Mouse (Mus musculus) ovary, postnatal 10 days (tissue): ENCODE results near the gene Exoc2.

ENCODE experiments used
- DNase-seq: peaks from one replicate; pipeline ENCODE4 v3.0.0; 2022; ENCODE audit warnings: low spot score

Exoc2 gene

GRCm38 (mm10) chr13:30891223-30891622 is 82.7 kb downstream of the Exoc2 start:
- no peak for DNase-seq

- DNase-seq, result peak; percentile 30
Observed at GRCm38 (mm10) chr13:30888480-30888879, 85.4 kb downstream of the Exoc2 start.

- DNase-seq, result no peak
Observed at GRCm38 (mm10) chr13:30880310-30880709, 93.6 kb downstream of the Exoc2 start.

- no peak for DNase-seq
Observed at GRCm38 (mm10) chr13:30879871-30880270, 94.0 kb downstream of the Exoc2 start.

GRCm38 (mm10) chr13:30875825-30876224 is 98.1 kb downstream of the Exoc2 start:
- DNase-seq, result no peak

- DNase-seq, result no peak
Observed at GRCm38 (mm10) chr13:30873472-30873871, 100.4 kb downstream of the Exoc2 start.

- DNase-seq, result no peak
Observed at GRCm38 (mm10) chr13:30865486-30865885, 108.4 kb downstream of the Exoc2 start.

- DNase-seq, result no peak
Observed at GRCm38 (mm10) chr13:30864042-30864441, 109.9 kb downstream of the Exoc2 start.

GRCm38 (mm10) chr13:30858421-30858820 is 115.5 kb downstream of the Exoc2 start:
- DNase-seq, result no peak

GRCm38 (mm10) chr13:30850736-30851135 is 123.2 kb downstream of the Exoc2 start:
- DNase-seq, result no peak

GRCm38 (mm10) chr13:30848001-30848400 is 125.9 kb downstream of the Exoc2 start:
- no peak for DNase-seq

- no peak for DNase-seq
Observed at GRCm38 (mm10) chr13:30846506-30846905, 127.4 kb downstream of the Exoc2 start.

GRCm38 (mm10) chr13:30843049-30843448 is 130.8 kb downstream of the Exoc2 start:
- no peak for DNase-seq

- DNase-seq, result no peak
Observed at GRCm38 (mm10) chr13:30841843-30842242, 132.1 kb downstream of the Exoc2 start.

GRCm38 (mm10) chr13:30841306-30841705 is 132.6 kb downstream of the Exoc2 start:
- DNase-seq, result no peak

- no peak for DNase-seq
Observed at GRCm38 (mm10) chr13:30840700-30841099, 133.2 kb downstream of the Exoc2 start.

GRCm38 (mm10) chr13:30836342-30836741 is 137.6 kb downstream of the Exoc2 start:
- no peak for DNase-seq

GRCm38 (mm10) chr13:30834859-30835258 is 139.0 kb downstream of the Exoc2 start:
- DNase-seq, result no peak

- DNase-seq, result no peak
Observed at GRCm38 (mm10) chr13:30834349-30834748, 139.5 kb downstream of the Exoc2 start.

GRCm38 (mm10) chr13:30833476-30834149 is 140.3 kb downstream of the Exoc2 start:
- no peak for DNase-seq

GRCm38 (mm10) chr13:30831369-30831768 is 142.5 kb downstream of the Exoc2 start:
- no peak for DNase-seq

GRCm38 (mm10) chr13:30826511-30826910 is 147.4 kb downstream of the Exoc2 start:
- DNase-seq, result no peak

- DNase-seq, result no peak
Observed at GRCm38 (mm10) chr13:30824903-30825302, 149.0 kb downstream of the Exoc2 start.

- no peak for DNase-seq
Observed at GRCm38 (mm10) chr13:30820555-30820954, 153.3 kb downstream of the Exoc2 start.
